Mouse (Mus musculus): ENCODE measurements around the gene Myl12a.
"Not testable (repeated sequence)": the region's sequence is repeated elsewhere in the genome, so short reads cannot be mapped to it uniquely, and the experiment has no call there.

Myl12a gene

GRCm38 (mm10) chr17:70990403-70991303 lies 12.0 kb downstream of the Myl12a start:
- in situ Hi-C loops (cut with MboI, MseI): no loop called here

GRCm38 (mm10) chr17:70989991-70990390 lies 12.7 kb downstream of the Myl12a start:
- in situ Hi-C loops (cut with MboI, MseI): no loop called here

- in situ Hi-C loops (cut with MboI, MseI): no loop called here
Measured at GRCm38 (mm10) chr17:70989430-70989829, 13.2 kb downstream of the Myl12a start.

GRCm38 (mm10) chr17:70988337-70988767 lies 14.3 kb downstream of the Myl12a start:
- in situ Hi-C loops (cut with MboI, MseI): no loop called here

- in situ Hi-C loops (cut with MboI, MseI): no loop called here
Measured at GRCm38 (mm10) chr17:70986831-70987660, 15.6 kb downstream of the Myl12a start.

GRCm38 (mm10) chr17:70986355-70986740 lies 16.3 kb downstream of the Myl12a start:
- in situ Hi-C loops (cut with MboI, MseI): no loop called here

GRCm38 (mm10) chr17:70985501-70986354 lies 16.9 kb downstream of the Myl12a start:
- in situ Hi-C loops (cut with MboI, MseI): no loop called here

GRCm38 (mm10) chr17:70979345-70980223 lies 23.1 kb downstream of the Myl12a start:
- in situ Hi-C loops (cut with MboI, MseI): no loop called here

- in situ Hi-C loops (cut with MboI, MseI): no loop called here
Measured at GRCm38 (mm10) chr17:70977799-70978198, 24.9 kb downstream of the Myl12a start.

GRCm38 (mm10) chr17:70974065-70974464 lies 28.6 kb downstream of the Myl12a start:
- in situ Hi-C loops (cut with MboI, MseI): loop anchor here (5.0 kb wide), 2 partner anchors 52 to 122 kb away; partner anchors contain the start of gene Tgif1

GRCm38 (mm10) chr17:70973398-70973797 lies 29.3 kb downstream of the Myl12a start:
- in situ Hi-C loops (cut with MboI, MseI): loop anchor here (5.0 kb wide), 2 partner anchors 51 to 121 kb away; partner anchors contain the start of gene Tgif1

GRCm38 (mm10) chr17:70971206-70971605 lies 31.5 kb downstream of the Myl12a start:
- in situ Hi-C loops (cut with MboI, MseI): loop anchor here (5.0 kb wide), 2 partner anchors 49 to 119 kb away; partner anchors contain the start of gene Tgif1

- in situ Hi-C loops (cut with MboI, MseI): loop anchor here (5.0 kb wide), 1 partner anchor 216 kb away; no protein-coding TSS in a partner anchor
Measured at GRCm38 (mm10) chr17:70968606-70969191, 34.0 kb downstream of the Myl12a start.

GRCm38 (mm10) chr17:70967646-70968045 lies 35.0 kb downstream of the Myl12a start:
- in situ Hi-C loops (cut with MboI, MseI): loop anchor here (5.0 kb wide), 1 partner anchor 215 kb away; no protein-coding TSS in a partner anchor

GRCm38 (mm10) chr17:70967191-70967590 lies 35.5 kb downstream of the Myl12a start:
- in situ Hi-C loops (cut with MboI, MseI): loop anchor here (5.0 kb wide), 1 partner anchor 215 kb away; no protein-coding TSS in a partner anchor

- in situ Hi-C loops (cut with MboI, MseI): loop anchor here (5.0 kb wide), 1 partner anchor 214 kb away; no protein-coding TSS in a partner anchor
Measured at GRCm38 (mm10) chr17:70966126-70966525, 36.6 kb downstream of the Myl12a start.

GRCm38 (mm10) chr17:70965281-70965680 lies 37.4 kb downstream of the Myl12a start:
- in situ Hi-C loops (cut with MboI, MseI): loop anchor here (5.0 kb wide), 1 partner anchor 213 kb away; no protein-coding TSS in a partner anchor

- in situ Hi-C loops (cut with MboI, MseI): not testable (repeated sequence)
Measured at GRCm38 (mm10) chr17:70963546-70963945, 39.1 kb downstream of the Myl12a start.

- in situ Hi-C loops (cut with MboI, MseI): no loop called here
Measured at GRCm38 (mm10) chr17:70951266-70951665, 51.4 kb downstream of the Myl12a start.
